Mouse (Mus musculus) cerebellum, adult 11-12 months (tissue): ENCODE measurements around the gene Lat2.

ENCODE experiments used
- DNase-seq: peaks from one replicate; pipeline ENCODE4 v3.0.0; 2022

Gene Lat2

GRCm38 (mm10) chr5:134611810-134612521 is 2.9 kb downstream of the Lat2 start:
- no peak for DNase-seq

DNA sequence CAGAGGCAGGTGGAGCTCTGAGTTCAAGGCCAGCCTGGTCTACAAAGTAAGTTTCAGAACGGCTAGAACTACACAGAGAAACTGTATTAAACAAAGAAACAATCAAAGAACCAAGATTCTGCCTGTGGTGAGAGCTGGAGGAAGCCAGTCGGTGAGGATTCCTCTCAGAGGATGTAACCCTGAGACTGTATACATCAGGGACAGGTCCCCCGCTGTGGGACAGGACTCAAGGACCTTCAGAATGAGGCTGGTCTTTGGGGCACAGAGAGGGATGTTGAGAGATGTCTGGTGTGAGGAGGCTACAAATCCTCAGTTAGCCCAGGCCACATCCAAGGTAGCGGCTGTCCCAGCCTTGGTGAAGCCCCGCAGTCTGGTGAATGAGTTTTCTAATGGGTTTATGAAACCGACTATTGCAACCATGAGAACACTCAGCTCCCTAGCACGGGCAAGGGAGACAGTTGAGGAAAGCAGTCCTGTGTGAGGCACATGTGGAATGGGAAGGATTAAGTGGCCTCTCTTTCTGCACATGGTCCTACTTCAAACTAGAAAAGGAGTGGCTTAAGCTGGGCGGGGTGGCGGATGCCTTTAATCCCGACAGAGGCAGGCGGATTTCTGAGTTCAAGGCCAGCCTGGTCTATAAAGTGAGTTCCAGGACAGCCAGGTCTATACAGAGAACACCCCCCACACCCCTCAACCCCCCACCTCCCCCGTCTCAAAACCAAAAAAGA is 4.7 kb downstream of the Lat2 start:
- DNase-seq = no peak

- DNase-seq = no peak
These were observed 7.7 kb downstream of the Lat2 start for GRCm38 (mm10) chr5:134607121-134607520.

DNA sequence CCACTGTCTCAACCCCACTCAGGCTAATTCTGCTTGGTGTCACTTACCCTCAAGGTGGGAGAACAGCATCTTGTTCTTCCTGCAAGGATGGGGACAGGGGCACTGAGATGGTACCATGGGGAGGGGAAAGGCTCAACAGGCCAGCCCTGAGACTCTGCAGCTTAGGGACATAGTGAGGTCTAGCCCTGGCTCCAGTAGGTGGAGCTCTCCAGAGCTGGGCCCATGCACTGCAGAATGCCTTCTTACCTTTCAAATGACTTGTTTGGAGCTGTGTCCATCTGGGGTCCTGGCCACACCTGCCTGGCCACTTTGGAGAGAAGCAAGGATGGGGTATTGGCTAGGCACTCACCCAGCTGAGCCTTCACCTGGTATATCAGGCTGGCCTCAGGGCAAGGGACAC is 8.5 kb downstream of the Lat2 start:
- no peak for DNase-seq

GRCm38 (mm10) chr5:134604376-134604775 is 10.4 kb downstream of the Lat2 start:
- DNase-seq = no peak

GRCm38 (mm10) chr5:134597711-134598110 is 17.1 kb downstream of the Lat2 start:
- no peak for DNase-seq

GRCm38 (mm10) chr5:134593093-134593492 is 21.7 kb downstream of the Lat2 start:
- DNase-seq = no peak

GRCm38 (mm10) chr5:134592026-134592581 is 22.7 kb downstream of the Lat2 start:
- peak; percentile 19 for DNase-seq

DNA sequence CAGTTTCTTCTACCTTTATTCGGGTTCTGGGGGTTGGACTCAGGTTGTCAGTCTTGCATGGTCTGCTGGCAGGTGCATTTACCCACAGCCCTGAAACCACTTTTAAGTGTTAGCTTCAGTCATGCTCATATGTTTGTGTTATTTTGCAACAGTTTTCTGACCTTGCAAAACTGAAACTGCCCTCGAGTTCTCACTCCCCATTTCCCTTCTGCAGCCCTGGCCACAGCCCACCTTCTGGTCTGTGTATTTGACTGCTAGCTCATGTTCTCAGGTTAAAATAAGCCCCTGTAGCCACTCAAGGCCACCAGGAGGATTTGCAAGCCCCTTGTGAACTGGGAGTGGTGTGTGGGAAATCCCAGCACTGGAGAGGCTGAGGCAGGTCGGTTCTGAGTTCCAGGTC is 24.9 kb downstream of the Lat2 start:
- DNase-seq = no peak

DNA sequence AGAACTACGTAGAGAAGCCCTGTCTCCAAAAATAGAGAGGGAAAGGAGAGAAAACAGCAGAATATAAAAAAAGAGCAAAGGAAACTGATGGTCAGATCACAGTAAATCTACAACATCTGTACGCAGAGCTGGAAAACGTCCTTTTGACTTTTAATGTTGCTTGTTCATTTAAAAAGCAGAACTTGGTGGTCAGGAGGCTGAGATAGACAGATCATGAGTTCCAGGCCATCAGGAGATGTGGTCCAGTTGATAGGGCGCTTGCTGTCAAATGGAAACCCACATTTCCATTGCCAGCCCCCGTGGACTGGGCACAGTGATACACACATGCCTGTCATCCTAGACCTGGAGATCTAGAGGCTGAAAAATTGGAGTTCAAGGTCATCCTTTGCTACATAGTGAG is 30.0 kb downstream of the Lat2 start:
- DNase-seq = no peak

- no peak for DNase-seq
These were observed 31.0 kb downstream of the Lat2 start for GRCm38 (mm10) chr5:134583884-134584213.

GRCm38 (mm10) chr5:134583006-134583883 is 31.6 kb downstream of the Lat2 start:
- DNase-seq = no peak

DNA sequence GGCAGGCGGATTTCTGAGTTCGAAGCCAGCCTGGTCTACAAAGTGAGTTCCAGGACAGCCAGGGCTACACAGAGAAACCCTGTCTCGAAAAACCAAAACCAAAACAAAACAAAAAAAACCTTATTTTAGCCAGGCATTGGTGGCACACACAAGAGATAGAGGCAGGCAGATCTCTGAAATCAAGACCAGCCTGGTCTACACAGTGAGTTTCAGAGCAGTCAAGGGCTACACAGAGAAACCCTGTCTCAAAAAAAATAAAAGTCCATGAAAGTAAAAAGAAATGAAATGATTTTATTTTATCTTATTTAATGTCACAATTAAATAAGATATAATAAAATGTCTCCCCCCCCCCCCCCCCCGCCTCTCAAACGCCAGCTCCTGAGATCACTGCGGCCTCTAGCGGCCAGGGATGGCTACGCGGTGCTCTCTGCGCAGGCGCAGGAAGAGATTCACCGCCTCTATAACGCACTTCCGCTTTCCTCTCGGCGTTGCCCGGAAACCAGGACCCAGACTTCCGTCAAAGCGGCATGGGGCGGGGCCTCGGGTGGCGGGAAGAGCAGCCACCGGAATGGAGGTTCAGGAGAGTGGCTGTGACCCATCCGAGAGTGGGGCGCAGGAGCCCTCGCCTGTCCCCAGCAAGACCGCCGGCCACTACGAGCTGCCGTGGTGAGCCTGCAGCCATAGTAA is 32.5 kb downstream of the Lat2 start:
- peak; percentile 95 for DNase-seq

GRCm38 (mm10) chr5:134581146-134581545 is 33.7 kb downstream of the Lat2 start, which contains the start of gene Rfc2:
Gene Rfc2, plus strand, starts transcription at chr5:134581366.
- DNase-seq = no peak

GRCm38 (mm10) chr5:134579135-134579534 is 35.7 kb downstream of the Lat2 start:
- no peak for DNase-seq

- DNase-seq = no peak
These were observed 37.3 kb downstream of the Lat2 start for GRCm38 (mm10) chr5:134577534-134577933.

DNA sequence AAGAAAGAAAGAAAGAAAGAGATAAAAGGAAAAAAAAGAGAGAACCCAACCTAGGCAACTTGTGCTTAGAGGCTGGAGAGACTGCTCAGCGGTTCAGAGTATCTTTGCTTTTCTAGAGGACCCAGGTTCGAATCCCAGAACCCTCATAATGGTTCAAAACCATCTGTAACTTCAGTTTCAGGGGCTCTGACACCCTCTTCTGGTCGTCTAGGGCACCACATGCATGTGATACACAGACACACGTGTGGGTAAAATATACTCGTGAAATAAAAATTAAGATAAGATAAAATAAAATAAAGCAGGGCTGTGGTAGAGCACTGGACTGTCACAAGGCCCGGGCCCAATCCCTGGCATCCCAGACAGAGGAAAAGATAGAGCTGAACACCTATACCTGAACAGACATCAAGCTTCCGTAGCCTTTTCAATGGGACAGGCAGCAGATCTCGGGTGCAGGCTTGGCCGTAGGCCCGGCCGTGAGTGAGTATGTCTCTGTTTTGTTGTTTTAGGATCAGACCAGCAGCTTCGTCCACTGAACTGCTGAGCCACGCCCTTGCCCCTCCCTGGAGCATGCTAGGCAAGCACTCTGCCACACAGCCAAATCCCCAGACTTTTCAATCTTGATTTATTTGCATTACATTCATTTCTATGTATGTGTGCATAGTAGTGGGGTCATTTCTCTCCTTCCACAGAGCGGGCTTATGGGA is 38.2 kb downstream of the Lat2 start:
- DNase-seq = no peak

DNA sequence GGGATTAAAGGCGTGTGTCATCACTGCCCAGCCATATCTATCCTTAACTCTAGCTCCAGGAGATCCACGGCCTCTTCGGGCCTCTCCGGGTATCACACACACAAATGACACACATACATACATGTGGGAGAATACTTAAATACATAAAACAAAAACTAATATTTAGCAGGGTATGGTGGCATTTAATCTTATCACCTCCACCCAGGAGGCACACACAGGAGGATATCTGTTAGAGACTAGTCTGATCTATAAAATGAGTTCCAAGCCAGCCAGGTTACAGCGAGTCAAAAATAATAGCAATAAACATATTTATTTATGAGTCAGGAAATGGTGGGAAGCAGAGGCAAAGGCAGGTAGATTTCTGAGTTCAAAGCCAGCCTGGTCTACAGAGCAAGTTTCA is 39.0 kb downstream of the Lat2 start:
- no peak for DNase-seq

DNA sequence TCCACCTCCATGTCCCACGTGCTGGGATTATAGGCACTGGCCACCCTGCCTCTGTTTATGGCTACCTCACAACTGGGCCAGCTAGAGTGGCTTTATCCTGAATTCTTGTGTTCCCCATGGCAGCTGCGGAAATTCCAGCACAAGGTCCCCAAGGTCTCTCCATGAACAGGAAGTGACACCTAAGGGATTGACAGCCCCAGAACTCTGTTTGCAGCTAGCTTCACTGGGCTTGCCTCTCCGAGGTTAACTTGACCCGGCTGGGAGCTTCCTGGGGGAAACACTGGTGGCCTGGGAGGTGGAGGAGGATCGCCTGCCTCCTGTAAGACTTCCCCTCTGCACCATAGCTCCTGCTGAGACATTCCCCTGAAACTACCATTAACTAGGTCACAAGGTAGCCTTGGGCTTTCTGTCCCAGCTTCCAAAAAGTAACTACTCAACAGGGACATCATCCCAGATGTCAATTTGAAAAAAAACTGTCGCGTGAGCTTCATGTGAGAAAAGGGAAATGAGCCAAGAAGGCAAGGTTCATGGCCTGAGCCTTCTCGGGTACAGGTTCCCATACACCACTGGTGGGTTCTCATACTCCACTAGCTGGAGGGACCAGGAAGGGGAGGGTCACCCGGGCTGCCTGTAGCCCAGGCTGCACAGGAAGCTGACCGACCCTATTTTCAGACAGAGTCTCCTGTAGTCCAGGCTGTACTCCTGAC is 42.2 kb downstream of the Lat2 start:
- DNase-seq = no peak

GRCm38 (mm10) chr5:134571730-134572507 is 42.9 kb downstream of the Lat2 start:
- DNase-seq = no peak
